In genomic region chr16:45742615-45743476, GRCm38 (mm10) we compare ENCODE assay signal across 8 mouse cellular contexts. TPM values are rescaled to one million over a fixed set of nuclear protein-coding genes. Genes with fewer than 3 reads are reported as not detected.
DNase-seq lines count a peak whose midpoint lies in the region; ATAC-seq lines count a peak whose summit lies in the region.

Gene Abhd10 (minus strand): TSS chr16:45742955.

- H3K27ac ChIP-seq in intestine, embryonic 14.5 days (ENCODE audit: low read depth): peak within 1 kb of the TSS; percentile 90

- WGBS in intestine, embryonic 14.5 days: under 1% methylated on average over 50 of the region's 51 CpGs

- peak; percentile 97 to 99 for DNase-seq in adrenal gland, adult (ENCODE audit: inconsistent age in 2 of 2, low spot score in 1 of 2)
- peak; percentile 95 for DNase-seq in embryo, embryonic 10.5 days (ENCODE audit: low spot score)
- peak; percentile 96 for DNase-seq in gastrocnemius, postnatal 14 days
- DNase-seq in intestine, embryonic 14.5 days (ENCODE audit: low spot score): peak; percentile 98
- DNase-seq in left cerebral cortex, postnatal 14 days (ENCODE audit: low spot score in 2 of 2): peak; percentile 97
- peak; percentile 94 for DNase-seq in mesoderm, embryonic 11.5 days (ENCODE audit: low read depth, low spot score)
- peak; percentile 92 to 96 for DNase-seq in right cerebral cortex, postnatal 36 days (ENCODE audit: low spot score in 2 of 2)
- DNase-seq in yolk sac, embryonic 10.5 days (ENCODE audit: low spot score): peak; percentile 98

- intact Hi-C loops in gastrocnemius, postnatal 14 days (cut with DNase I; ENCODE audit: low total_unique reads): no loop called here
- intact Hi-C loops in left cerebral cortex, postnatal 14 days (cut with DNase I): no loop called here

- peak within 1 kb of the TSS; percentile 94 for H3K4me3 ChIP-seq in intestine, embryonic 14.5 days (ENCODE audit: low read depth, low read length)

- H3K9ac ChIP-seq in intestine, embryonic 14.5 days (ENCODE audit: low read length): peak within 1 kb of the TSS; percentile 97

- H3K27me3 ChIP-seq in intestine, embryonic 14.5 days (replicated peaks; ENCODE audit: control insufficient read depth, insufficient read depth, low read length): no peaks in the 10 kb centered on the region

- no peaks in the 10 kb centered on the region for H3K9me3 ChIP-seq in intestine, embryonic 14.5 days (ENCODE audit: control insufficient read depth, low read length)

- peaks cover 19% of the 10 kb centered on the region for H3K4me1 ChIP-seq in intestine, embryonic 14.5 days (replicated peaks; ENCODE audit: control insufficient read depth, insufficient read depth, low read length)

- H3K36me3 ChIP-seq in intestine, embryonic 14.5 days (ENCODE audit: control insufficient read depth, insufficient read depth, low read length): peaks cover 21% of the 10 kb centered on the region

- H3K4me2 ChIP-seq in intestine, embryonic 14.5 days (ENCODE audit: low read length): peak within 1 kb of the TSS; percentile 56

- peak; percentile 98 for ATAC-seq in intestine, embryonic 14.5 days (replicated peaks; ENCODE audit: low FRiP score, low TSS enrichment, low read depth)

RNA-seq across cellular contexts. Expression of gene Abhd10, which starts in this region (rescaled TPM):
- total RNA-seq in gastrocnemius, postnatal 14 days (2021): 1 to 10 TPM; 8.0 to 9.4 TPM
- polyA plus RNA-seq in intestine, embryonic 14.5 days (2014; fragmentation: Nextera tagmentation; extraction: Ambion mirVana): 33.9 and 37.8 TPM in 2 replicates
- 10 to 100 TPM; 20.1 to 22.5 TPM for total RNA-seq in left cerebral cortex, postnatal 14 days (2021)

Comparison
In these comparisons a context has a peak if more than half of its experiments do, and no peak if none do; other contexts are left out.
1. Peak in every context shown above with its lines: DNase-seq, ATAC-seq, H3K4me3 ChIP-seq and H3K27ac ChIP-seq.